Mouse (Mus musculus): ENCODE data around the gene Ccdc163. TPM values are rescaled to one million over a fixed set of nuclear protein-coding genes. Genes with fewer than 3 reads are reported as not detected.

The Ccdc163 gene
- total RNA-seq, 2 experiments from 2014 or later: 3.2 to 3.3 TPM

Other genes starting within 250 kb of the Ccdc163 start
- 100 to 1,000 TPM; 106 to 119 TPM for gene Mast2, start 244.3 kb upstream of the Ccdc163 start, total RNA-seq (2021)
- 10 to 100 TPM; 17.4 to 18.9 TPM for gene Ipp, start 201.0 kb upstream of the Ccdc163 start, total RNA-seq (2021)
- gene Tmem69, start 152.6 kb upstream of the Ccdc163 start, total RNA-seq (2021): 10 to 100 TPM; 10.9 to 12.6 TPM
- gene Gpbp1l1, start 150.9 kb upstream of the Ccdc163 start, total RNA-seq (2021): 10 to 100 TPM; 25.3 to 28.0 TPM
- gene Ccdc17, start 111.9 kb upstream of the Ccdc163 start, total RNA-seq (2021): 1 to 10 TPM; 3.5 to 3.9 TPM
- 10 to 100 TPM; 74.7 to 78.1 TPM for gene Nasp, start 80.6 kb upstream of the Ccdc163 start, total RNA-seq (2021)
- gene Akr1a1, start 56.8 kb upstream of the Ccdc163 start, total RNA-seq (2021): 100 to 1,000 TPM; 594 to 625 TPM
- gene Prdx1, start 23.0 kb upstream of the Ccdc163 start, total RNA-seq (2021): 100 to 1,000 TPM; 173 to 197 TPM
- gene Mmachc, start 103 bp upstream of the Ccdc163 start, total RNA-seq (2021): 10 to 100 TPM; 15.4 to 16.8 TPM
- 1 to 10 TPM; 1.9 to 2.6 TPM for gene Tesk2, start 12.4 kb downstream of the Ccdc163 start, total RNA-seq (2021)
- gene Toe1, start 99.1 kb downstream of the Ccdc163 start, total RNA-seq (2021): 10 to 100 TPM; 15.2 to 16.1 TPM
- gene Mutyh, start 99.2 kb downstream of the Ccdc163 start, total RNA-seq (2021): 1 to 10 TPM; 2.0 to 3.5 TPM
- under 1 TPM; 0.77 to 0.79 TPM for gene Hpdl, start 113.2 kb downstream of the Ccdc163 start, total RNA-seq (2021)
- 1 to 10 TPM; 7.6 to 8.4 TPM for gene Zswim5, start 168.9 kb downstream of the Ccdc163 start, total RNA-seq (2021)